Mouse (Mus musculus) mouse embryonic stem cell (cell line): ENCODE data around the gene H2afj.
"Not testable (repeated sequence)": the region's sequence is repeated elsewhere in the genome, so short reads cannot be mapped to it uniquely, and the experiment has no call there.

Source experiments
- in situ Hi-C, 2 experiments: fragments of 300-500 bp; cut with MboI; formaldehyde crosslinking; loops; 1 replicate in 1 of 2; 3 replicates in 1 of 2; pipeline ENCODE4 v1.14.3; 2019 to 2020; ENCODE audit warnings: low sequenced_read_pairs in 2 of 2, low pct_unique_long_range_greater_than_20kb in 1 of 2, mixed read lengths in 1 of 2; ENCODE audit not compliant: unreplicated experiment in 1 of 2

Gene H2afj

DNA sequence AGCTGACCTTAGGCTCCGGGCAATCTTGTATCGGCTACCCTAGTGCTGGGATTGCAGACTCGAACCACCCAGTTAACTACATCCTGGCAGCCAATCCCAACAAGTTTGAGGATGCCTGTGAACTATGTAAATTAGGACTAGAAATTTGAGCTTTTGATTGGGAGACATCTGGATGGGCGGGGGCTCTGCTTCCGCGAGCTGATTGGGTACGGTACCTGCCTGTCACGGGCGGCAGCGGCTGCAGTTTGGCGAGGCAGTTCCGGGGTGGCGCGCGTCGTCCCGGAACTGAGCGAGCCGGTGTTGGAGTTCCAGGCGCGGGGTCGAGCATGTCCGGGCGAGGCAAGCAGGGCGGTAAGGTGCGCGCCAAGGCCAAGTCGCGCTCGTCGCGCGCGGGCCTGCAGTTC is at the start of gene H2afj:
Gene H2afj, plus strand, starts transcription at position 231 of the 404 bp plus-strand sequence.
- in situ Hi-C loops, result no loop called here

- in situ Hi-C loops, result no loop called here
Observed at GRCm38 (mm10) chr6:136763912-136764311, 44.1 kb upstream of the H2afj start.

DNA sequence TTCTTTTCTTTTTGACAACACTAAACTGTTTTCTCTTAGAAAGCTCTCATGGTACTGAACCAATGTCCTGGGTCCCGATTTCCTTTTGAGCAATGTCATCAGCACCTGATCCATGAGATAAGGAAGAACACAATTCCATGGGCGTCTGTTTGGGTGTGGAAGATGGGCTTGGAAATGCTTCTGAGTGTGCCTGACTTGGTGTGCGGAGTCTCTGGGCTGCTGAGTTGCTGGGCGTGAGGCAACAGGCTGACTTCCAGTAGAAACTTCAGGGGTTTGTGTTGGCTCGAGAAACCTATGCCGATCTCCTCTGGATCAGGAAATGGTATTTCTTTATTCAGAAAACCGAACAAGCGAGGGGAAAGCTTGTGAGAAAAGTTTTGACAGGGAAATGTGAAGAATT is 38.9 kb upstream of the H2afj start:
- in situ Hi-C loops, result no loop called here

DNA sequence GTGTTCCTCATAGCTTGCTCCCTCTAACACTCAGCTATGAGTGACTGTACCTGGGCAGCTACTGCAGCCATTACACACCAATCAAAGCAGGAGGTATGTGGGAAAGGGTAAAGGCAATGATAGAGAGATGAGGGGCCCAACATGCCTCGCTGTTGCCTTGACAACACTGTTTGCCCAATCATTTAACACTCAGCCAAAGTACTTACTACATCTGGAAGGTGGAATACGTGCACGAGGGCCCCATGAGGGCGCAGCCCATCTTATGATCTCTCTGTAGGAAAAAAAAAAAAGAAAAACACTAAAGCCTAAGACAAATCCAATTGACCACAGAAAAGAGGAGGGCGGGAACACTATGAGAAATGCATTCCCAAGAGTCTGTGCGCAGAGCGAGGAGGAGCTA is 38.2 kb upstream of the H2afj start:
- in situ Hi-C loops, result no loop called here

DNA sequence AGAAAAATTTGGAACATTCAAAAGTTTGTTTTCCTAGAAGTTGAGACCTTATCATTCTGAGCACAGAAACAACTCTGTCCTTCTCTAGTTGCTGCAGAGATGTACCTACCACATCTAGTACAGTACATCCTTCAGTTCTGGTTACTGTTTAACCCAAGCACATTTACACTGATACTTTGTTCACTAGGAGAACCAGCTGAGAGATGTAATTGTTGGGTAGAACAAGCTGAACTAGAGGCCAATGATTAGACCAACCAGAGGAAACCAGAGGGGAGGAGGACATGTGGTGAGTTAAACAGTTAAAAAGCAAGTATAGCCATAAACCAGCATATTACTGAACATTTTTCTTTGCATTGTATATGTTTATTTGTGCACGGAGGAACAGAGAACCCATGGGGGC is 31.7 kb upstream of the H2afj start:
- in situ Hi-C loops, result no loop called here

DNA sequence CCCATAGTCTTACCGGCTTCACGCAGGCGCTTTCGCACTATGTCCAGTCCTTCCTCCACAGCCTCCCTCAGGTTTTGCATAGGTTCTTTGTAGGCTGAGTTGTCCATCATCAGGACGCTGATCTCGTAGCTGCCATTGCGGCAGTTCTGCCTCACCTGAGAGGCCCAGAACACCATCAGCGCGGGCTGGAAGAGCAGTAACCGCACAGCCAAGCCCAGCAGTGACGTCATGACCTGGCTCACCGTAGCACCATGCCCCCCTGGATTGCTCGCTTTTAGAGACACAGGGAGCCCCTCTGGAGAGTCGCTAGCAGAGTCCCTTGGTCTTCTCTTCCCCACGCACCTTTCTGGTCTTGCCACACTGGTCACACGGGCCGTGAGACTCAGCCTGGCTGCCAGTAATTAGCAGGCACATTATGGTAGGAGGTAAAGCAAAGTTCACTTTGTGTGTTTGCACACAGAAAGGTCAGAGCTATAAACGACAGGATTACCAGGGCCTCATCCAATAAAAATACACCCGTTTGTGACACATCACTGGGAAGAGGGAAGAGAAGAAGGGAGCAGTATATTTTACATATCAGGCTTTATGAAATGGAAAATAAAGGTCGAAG is 26.6 kb upstream of the H2afj start, which contains the start of gene Gucy2c:
Gene Gucy2c, minus strand, starts transcription at position 389 of the 610 bp plus-strand sequence.
- in situ Hi-C loops, result no loop called here

DNA sequence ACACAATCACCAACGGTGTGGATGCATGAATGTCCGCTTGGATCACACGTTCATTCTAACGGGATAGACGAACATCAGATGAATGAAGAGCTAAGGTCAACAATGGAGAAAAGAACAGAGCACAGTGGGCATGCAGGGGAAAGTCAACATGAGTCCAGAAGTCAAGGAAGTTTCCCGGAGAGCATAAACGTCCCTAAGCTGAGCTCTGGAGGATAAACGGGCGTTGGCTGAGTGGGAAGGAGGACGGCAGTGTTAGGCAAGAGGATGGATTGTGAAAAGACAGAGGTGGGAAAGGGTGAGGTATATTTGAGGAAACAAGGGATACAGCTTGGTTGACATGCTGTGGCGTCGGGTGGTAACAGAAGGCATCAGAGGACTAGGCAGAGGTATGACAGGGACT is 25.9 kb upstream of the H2afj start:
- in situ Hi-C loops, result no loop called here

DNA sequence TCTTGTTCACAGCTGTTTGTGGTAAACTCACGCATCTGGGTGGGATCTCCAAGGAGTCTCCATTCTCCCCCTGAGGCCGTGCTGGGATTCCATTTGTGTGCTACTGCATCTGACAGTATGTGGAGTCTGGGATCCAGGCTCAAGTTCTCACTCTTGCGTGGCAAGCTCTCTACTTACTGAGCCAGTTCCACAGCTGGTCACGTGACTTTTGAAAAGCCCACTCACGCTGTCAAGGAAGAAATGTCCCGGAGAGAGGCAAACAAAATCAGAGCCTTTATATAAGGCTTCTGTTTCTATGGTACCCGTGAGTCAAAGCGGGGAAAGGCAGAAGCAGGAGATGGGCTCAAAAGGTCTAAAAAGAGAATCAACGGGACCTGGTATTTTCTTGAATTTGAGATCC is 25.3 kb upstream of the H2afj start:
- in situ Hi-C loops, result no loop called here

DNA sequence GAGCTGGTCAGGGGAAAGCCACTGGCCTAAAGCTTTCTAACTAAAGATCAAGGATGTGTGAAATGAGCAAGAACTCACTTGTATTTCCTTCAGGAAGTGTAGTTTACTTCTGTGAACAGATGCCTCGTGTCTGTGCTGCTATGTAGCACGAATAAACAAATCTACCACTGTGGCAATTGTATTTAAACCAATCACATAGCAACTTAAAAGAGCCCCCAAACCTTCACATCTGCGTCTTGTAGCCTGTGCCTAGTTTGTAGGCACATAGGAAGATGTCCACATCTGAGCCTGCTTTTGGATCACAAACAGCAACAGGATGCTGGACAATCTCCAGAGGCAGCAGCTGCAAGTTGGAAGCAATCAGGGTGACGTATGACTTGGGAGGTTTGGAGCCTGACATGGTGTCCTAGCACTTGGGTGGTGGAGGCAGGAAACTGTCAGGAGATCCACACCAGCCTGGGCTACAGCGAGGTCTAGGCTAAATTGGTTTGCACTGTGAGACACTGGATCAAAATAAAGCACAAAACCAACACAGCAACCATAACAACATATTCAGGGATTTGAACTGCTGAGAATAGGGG is 18.6 kb upstream of the H2afj start:
- in situ Hi-C loops, result no loop called here

- in situ Hi-C loops, result no loop called here
Observed at GRCm38 (mm10) chr6:136792884-136793758, 14.9 kb upstream of the H2afj start.

DNA sequence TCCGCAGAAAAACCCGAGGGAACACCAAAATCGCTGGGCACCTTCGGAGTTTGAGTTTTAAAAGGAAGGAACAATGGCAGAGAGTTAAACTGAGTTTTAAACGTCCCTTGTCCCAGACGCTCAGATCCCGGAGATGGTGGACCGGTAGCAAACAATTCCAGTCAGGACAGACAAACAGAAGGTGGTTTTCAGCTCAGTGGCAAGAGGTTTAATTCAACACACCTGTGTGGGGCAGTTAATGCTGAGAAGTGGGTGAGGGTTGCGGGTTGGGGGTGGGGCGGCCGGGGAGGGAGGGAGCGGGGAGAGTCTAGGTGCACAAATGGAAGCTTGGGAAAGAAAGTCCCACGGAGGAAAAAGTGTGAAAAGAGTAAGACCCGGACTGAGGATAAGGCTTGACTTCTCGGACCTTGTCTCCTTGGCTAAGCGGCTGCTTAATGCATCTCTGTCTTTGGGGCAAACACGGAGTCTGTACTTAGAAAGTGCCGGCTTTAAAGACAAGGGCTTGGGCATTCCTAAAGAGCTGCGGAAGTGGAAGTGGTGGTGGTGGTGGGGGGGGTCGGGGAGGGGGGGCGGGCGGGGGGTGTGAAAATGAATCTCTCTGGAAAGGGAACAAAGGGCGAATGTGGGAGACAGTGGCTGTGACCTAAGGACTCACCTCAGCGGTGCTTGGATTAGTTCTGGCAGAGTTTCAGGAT is 14.1 kb upstream of the H2afj start:
- in situ Hi-C loops, result no loop called here

DNA sequence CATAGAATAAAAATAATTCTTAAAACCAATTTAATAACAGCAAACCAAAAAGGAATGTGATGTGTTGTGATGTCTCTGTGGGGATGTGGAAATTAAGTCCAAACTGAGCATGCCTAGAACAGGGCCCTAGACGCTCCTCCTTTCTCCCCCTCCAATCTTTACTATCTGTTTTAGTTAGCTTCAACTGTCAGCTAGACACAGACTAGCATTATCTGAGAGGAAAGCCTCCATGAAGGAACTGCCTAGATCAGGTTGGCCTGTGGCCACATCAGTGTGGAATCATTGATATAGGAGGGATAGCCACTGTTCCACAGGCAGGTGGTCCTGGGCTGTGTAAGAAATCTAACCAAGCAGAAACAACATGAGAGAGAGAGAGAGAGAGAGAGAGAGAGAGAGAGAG is 12.9 kb upstream of the H2afj start:
- in situ Hi-C loops, result no loop called here

DNA sequence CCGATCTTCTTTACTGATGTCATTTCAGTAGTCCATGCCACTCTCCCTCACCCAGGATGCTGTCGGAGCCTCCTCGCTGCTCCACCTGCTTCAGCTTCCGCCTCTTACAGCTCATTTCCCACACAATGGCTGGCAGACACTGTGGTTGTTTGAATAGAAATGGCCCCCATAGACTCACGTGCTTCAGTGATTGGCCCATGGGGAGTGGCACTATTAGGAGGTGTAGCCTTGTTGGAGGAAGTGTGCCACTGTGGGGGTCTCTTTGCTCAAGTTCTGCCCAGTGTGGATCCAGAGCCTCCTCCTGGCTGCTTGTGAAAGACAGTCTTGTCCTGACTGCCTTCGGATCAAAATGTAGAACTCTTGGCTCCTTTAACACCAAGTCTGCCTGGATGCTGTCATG is 12.2 kb upstream of the H2afj start:
- in situ Hi-C loops, result no loop called here

DNA sequence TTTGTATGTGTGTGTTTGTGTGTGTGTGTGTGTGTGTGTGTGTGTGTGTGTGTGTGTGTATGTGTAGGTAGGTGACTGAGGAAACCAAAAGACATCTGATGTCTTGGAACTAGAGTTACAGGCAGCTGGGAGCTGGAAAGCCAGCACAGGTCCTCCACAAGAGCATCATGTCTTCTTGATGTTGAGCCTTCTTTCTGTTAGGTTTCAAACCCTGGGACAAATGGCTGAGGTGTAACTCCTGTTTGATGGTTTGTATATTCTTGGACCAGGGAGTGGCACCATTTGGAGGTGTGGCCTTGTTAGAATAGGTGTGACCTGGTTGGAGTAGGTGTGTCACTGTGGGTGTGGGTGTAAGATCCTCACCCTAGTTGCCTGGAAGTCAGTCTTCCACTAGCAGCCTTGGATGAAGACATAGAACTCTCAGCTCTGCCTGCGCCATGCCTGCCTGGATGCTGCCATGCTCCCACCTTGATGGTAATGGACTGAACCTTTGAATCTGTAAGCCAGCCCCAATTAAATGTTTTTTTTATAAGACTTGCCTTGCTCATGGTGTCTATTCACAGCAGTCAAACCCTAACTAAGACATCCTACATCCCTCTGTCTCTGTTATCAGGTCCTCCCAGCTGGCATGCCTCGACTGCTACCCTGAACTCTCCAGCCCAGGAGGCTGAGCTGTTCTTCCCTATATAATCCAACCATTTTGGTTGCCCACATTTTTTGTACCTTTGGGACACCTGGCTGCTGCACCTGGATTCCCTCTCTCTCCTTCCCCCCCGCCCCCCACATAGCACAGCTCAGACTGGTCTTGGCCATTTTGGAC is 10.0 kb upstream of the H2afj start:
- in situ Hi-C loops, result not testable (repeated sequence)

DNA sequence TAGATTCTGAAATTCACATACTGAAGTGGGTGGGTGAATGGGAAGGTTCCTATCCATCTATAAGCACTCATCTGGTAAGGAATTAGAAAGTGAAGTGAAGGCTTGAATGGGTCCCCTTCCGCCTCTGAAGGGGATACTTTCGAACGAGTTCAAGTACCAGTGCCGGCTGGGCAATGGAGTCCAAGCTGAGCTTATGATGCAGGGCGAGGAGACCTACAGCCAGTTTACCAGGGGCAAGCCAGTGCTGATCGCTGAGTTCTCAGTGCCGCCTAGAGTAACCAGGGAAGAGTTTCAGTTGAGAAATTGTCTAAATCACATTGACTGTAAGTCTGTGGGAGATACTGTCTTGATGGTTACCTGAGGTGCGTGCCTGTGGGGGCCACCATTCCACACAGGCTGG is 7.3 kb upstream of the H2afj start:
- in situ Hi-C loops, result no loop called here

DNA sequence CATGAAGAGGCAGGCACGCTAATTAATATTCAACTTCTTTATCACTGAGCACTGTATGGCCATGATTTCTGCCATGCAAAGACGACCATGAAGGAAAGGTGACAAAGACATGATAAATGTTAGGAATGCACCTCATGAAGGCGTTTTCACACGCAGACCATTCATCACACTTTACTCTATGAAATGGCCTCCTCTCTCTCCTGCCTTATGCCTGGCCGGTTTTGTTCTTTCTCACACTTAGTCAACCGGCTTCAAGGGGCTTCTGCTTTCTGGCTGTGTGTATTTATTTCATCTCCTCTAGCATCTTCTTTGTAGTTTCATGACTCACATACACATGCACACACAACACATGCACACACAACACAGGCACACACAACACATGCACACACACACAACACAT is 6.8 kb upstream of the H2afj start:
- in situ Hi-C loops, result no loop called here

- in situ Hi-C loops, result no loop called here
Observed at GRCm38 (mm10) chr6:136803093-136803738, 4.8 kb upstream of the H2afj start.
